Mouse (Mus musculus) liver, embryonic 11.5 days (tissue): Measurements from ENCODE around the gene Gm21903. TPM values are rescaled to one million over a fixed set of nuclear protein-coding genes. Genes with fewer than 3 reads are reported as not detected.

ENCODE experiments used
- polyA plus RNA-seq: library from polyadenylated mRNA; unstranded; fragments of >200 nt; fragmentation: Nextera tagmentation; extraction: Ambion mirVana; gene quantifications from 2 replicates; pipeline ENCODE4 v1.2.1, GENCODE M21; 2014

The Gm21903 gene
- polyA plus RNA-seq, 1 experiment from 2014 or later: not detected

Other genes with a start within 250 kb of the Gm21903 start
- not detected in 2 replicates for gene Esp24, start 6.6 kb downstream of the Gm21903 start, polyA plus RNA-seq
- not detected in 2 replicates for gene Esp23, start 33.7 kb upstream of the Gm21903 start, polyA plus RNA-seq
- not detected in 2 replicates for gene Esp22, start 52.0 kb upstream of the Gm21903 start, polyA plus RNA-seq